Mouse (Mus musculus) myocyte (in vitro differentiated cells): ENCODE data around the gene Ntpcr. TPM values are rescaled to one million over a fixed set of nuclear protein-coding genes. Genes with fewer than 3 reads are reported as not detected.

Source experiments
- H3K27me3 ChIP-seq: one replicate; pipeline ENCODE4 v1.6.1; 2011; ENCODE audit not compliant: control insufficient read depth, insufficient read depth, insufficient read length
- H3K36me3 ChIP-seq: one replicate; pipeline ENCODE4 v1.6.1; 2011; ENCODE audit not compliant: control insufficient read depth, insufficient read depth
- H3K4me2 ChIP-seq: one replicate; pipeline ENCODE4 v1.6.1; 2011; ENCODE audit warnings: low read depth, control low read depth
- H3K4me3 ChIP-seq: one replicate; pipeline ENCODE4 v1.5.1; 2011; ENCODE audit warnings: mild to moderate bottlenecking, control low read depth, moderate library complexity
- H3K79me2 ChIP-seq: one replicate; pipeline ENCODE4 v1.6.1; 2011; ENCODE audit not compliant: control insufficient read depth, insufficient read depth
- H3ac ChIP-seq: one replicate; pipeline ENCODE4 v1.6.1; 2011; ENCODE audit not compliant: control insufficient read depth, insufficient read length
- CEBPB ChIP-seq: IDR thresholded peaks from 2 replicates; pipeline ENCODE4 v1.6.1; 2011; ENCODE audit warnings: mild to moderate bottlenecking, moderate library complexity; ENCODE audit not compliant: poor library complexity, insufficient read depth, severe bottlenecking
- E2F4 ChIP-seq: IDR thresholded peaks from one replicate; pipeline ENCODE4 v1.6.1; 2011; ENCODE audit warnings: mild to moderate bottlenecking, control low read depth, moderate library complexity; ENCODE audit not compliant: insufficient read depth
- MAX ChIP-seq: IDR thresholded peaks from one replicate; pipeline ENCODE4 v1.6.1; 2011; ENCODE audit warnings: low read depth, mild to moderate bottlenecking, control low read depth
- MYOD1 ChIP-seq, 3 experiments: IDR thresholded peaks; one replicate each; pipeline ENCODE4 v1.6.1; 2011; ENCODE audit warnings: control low read depth in 2 of 3, low read depth in 2 of 3, mild to moderate bottlenecking in 2 of 3, moderate library complexity in 1 of 3; ENCODE audit not compliant: insufficient read length in 2 of 3, control insufficient read depth in 1 of 3
- MYOG ChIP-seq, 3 experiments: IDR thresholded peaks; one replicate each; pipeline ENCODE4 v1.6.1; 2011; ENCODE audit warnings: control low read depth in 2 of 3, low read depth in 2 of 3, mild to moderate bottlenecking in 2 of 3; ENCODE audit not compliant: insufficient read length in 2 of 3, control insufficient read depth in 1 of 3, insufficient read depth in 1 of 3
- POLR2A ChIP-seq: IDR thresholded peaks from one replicate; pipeline ENCODE4 v1.6.1; 2011; ENCODE audit warnings: low read depth, mild to moderate bottlenecking, control low read depth, moderate library complexity; ENCODE audit not compliant: insufficient read length
- POLR2AphosphoS2 ChIP-seq: IDR thresholded peaks from one replicate; pipeline ENCODE4 v1.6.1; 2011; ENCODE audit warnings: low read depth, control low read depth; ENCODE audit not compliant: insufficient read length
- REST ChIP-seq: IDR thresholded peaks from one replicate; pipeline ENCODE4 v1.6.1; 2011; ENCODE audit warnings: mild to moderate bottlenecking, control low read depth, moderate library complexity; ENCODE audit not compliant: insufficient read depth, insufficient read length
- SRF ChIP-seq: IDR thresholded peaks from one replicate; pipeline ENCODE4 v1.6.1; 2011; ENCODE audit warnings: low read depth; ENCODE audit not compliant: control insufficient read depth, insufficient read length
- TCF12 ChIP-seq: IDR thresholded peaks from one replicate; pipeline ENCODE4 v1.6.1; 2011; ENCODE audit warnings: mild to moderate bottlenecking, control low read depth; ENCODE audit not compliant: poor library complexity, insufficient read depth, severe bottlenecking
- TCF3 ChIP-seq: IDR thresholded peaks from one replicate; pipeline ENCODE4 v1.6.1; 2011; ENCODE audit warnings: low read depth, control low read depth; ENCODE audit not compliant: insufficient read length
- USF1 ChIP-seq: IDR thresholded peaks from one replicate; pipeline ENCODE4 v1.6.1; 2011; ENCODE audit warnings: low read depth, mild to moderate bottlenecking, control low read depth, moderate library complexity
- polyA plus RNA-seq: library from polyadenylated mRNA; unstranded; fragments of >200 nt; fragmentation: generic; extraction: Trizol; gene quantifications from one replicate; pipeline ENCODE4 v1.2.1, GENCODE M21; 2012; ENCODE audit warnings: missing spikeins

Gene Ntpcr
- polyA plus RNA-seq, 1 experiment: 10.9 TPM

DNA sequence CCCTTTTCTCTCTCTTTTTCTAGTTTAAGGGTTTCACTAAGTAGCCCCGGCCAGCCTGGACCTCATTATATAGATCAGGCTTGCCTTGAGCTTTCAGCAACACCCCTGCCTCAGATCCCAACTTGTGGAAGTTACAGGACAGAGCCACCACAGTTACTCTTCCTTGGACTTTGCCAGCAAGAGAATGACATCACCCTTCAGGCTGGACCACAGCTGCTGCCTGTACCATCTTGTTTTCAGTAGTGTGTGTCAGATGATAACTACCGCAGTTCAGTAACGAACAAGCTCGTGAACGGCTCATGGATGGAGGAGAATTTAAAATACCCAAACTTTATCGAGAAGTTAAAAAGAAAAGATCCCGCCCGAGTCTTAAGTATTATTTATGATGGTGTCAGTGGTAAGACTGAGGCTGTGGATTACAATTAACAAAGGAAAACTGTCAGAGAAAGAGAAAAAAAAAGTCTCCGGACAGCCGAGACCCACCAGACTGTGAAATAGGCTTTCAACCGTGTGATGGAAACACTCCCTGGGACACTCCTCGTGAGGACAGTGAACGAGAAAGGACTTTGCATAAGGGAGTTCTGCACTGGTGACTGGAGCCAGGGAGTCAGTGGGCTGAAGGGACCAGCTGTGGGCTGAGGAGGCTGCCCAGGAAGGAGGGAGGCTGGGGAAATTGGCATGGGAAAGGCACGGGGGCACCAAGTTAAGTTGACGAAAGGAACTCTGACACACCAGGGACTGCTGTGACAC, 39.4 kb upstream of the Ntpcr start:
- H3K36me3 ChIP-seq: no peaks in the 10 kb centered on the region
- H3K4me2 ChIP-seq: no peak overlapping the region
- H3ac ChIP-seq: no peak overlapping the region
- H3K79me2 ChIP-seq: no peaks in the 10 kb centered on the region
- H3K27me3 ChIP-seq: no peaks in the 10 kb centered on the region
- H3K4me3 ChIP-seq: no peak overlapping the region
- TF ChIP-seq USF1 (no peak), POLR2AphosphoS2 (no peak), MYOG (IDR thresholded peaks at IDR 0.05; ENCODE audit: control insufficient read depth in 1 of 3, insufficient read depth in 1 of 3, insufficient read length in 2 of 3, low read depth in 2 of 3) (no peak), TCF12 (no peak), CEBPB (no peak), POLR2A (no peak), TCF3 (no peak), SRF (no peak), E2F4 (no peak), REST (no peak), MYOD1 (IDR thresholded peaks at IDR 0.05; ENCODE audit: control insufficient read depth in 1 of 3, insufficient read length in 2 of 3, low read depth in 2 of 3) (no peak), MAX (no peak)

DNA sequence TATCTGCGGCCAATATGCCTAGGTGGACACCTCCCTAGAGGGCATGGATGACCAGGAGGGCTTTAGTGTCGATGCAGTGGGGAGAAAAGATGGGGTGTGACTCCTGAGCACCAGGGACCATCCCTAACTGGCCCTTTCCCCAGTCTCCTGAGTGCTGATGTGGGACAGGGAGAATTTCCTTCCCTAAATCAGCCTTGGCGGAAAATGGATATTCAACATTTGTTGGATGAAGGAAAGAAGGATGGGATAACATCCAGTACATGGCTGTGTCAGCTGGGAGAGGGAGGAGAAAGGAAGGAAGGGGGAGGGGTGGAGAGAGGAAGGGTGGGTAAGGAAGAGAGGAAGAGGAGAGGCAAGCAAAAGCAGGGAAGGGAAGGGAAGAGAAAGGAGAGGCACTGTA, 38.8 kb upstream of the Ntpcr start:
- Histone ChIP-seq H3K79me2 (no peaks in the 10 kb centered on the region), H3K4me2 (no peak overlapping the region), H3K27me3 (no peaks in the 10 kb centered on the region), H3K4me3 (no peak overlapping the region), H3ac (no peak overlapping the region), H3K36me3 (no peaks in the 10 kb centered on the region)
- TF ChIP-seq POLR2AphosphoS2 (no peak), TCF12 (no peak), USF1 (no peak), TCF3 (no peak), POLR2A (no peak), MAX (no peak), MYOG (IDR thresholded peaks at IDR 0.05; ENCODE audit: control insufficient read depth in 1 of 3, insufficient read depth in 1 of 3, insufficient read length in 2 of 3, low read depth in 2 of 3) (no peak), REST (no peak)

DNA sequence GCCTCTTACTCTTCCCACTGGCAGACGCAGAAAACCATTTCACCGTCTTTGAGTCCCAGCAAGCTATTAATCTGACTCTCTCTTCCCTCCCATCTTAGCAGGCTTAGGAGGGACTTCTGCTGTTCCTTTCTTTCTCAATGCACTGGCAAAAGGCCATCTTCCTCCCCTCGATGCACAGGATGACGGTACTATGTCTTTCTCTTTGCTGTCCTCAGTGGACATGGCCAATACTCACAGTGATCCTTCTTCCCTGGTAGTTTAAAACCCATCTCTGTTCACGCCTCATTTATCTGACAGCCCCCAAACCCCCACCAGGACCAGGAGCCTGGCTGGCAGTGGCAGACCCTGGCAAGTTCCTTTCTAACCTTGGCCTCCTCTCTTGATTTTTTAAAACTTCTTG, 37.3 kb upstream of the Ntpcr start:
- Histone ChIP-seq H3K36me3 (no peaks in the 10 kb centered on the region), H3K27me3 (no peaks in the 10 kb centered on the region), H3K79me2 (no peaks in the 10 kb centered on the region), H3K4me2 (no peak overlapping the region), H3ac (no peak overlapping the region), H3K4me3 (no peak overlapping the region)
- TF ChIP-seq E2F4 (no peak), POLR2AphosphoS2 (no peak), MAX (no peak), USF1 (no peak), TCF3 (no peak), SRF (no peak), MYOG (IDR thresholded peaks at IDR 0.05; ENCODE audit: control insufficient read depth in 1 of 3, insufficient read depth in 1 of 3, insufficient read length in 2 of 3, low read depth in 2 of 3) (no peak), TCF12 (no peak), REST (no peak)

DNA sequence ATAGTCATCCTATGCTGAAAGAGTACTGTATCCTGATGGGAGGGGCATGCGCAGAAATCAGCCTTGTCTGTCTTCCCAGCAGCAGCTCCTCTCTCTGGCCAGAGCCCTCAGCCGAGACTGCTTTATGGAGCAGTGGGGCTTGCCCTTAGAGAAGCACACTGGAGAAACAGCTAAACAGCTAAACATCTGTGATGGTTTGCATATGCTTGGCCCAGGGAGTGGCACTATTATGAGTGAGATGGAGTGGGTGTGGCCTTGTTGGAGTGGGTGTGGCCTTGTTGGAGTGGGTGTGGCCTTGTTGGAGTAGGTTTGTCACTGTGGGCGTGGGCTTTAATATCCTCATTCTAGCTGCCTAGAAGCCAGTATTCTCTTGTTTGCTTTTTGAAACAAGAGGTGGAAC, 36.6 kb upstream of the Ntpcr start:
- TF ChIP-seq TCF3: no peak
- TF ChIP-seq MYOG (IDR thresholded peaks at IDR 0.05; ENCODE audit: control insufficient read depth in 1 of 3, insufficient read depth in 1 of 3, insufficient read length in 2 of 3, low read depth in 2 of 3): no peak
- no peak for TF ChIP-seq MYOD1 (IDR thresholded peaks at IDR 0.05; ENCODE audit: control insufficient read depth in 1 of 3, insufficient read length in 2 of 3, low read depth in 2 of 3)
- no peak for TF ChIP-seq CEBPB
- TF ChIP-seq TCF12: no peak
- TF ChIP-seq SRF: no peak
- no peak for TF ChIP-seq E2F4
- TF ChIP-seq MAX: no peak
- no peak for TF ChIP-seq POLR2A
- TF ChIP-seq REST: no peak
- no peak for TF ChIP-seq POLR2AphosphoS2
- no peak for TF ChIP-seq USF1
- H3K4me2 ChIP-seq: no peak overlapping the region
- no peaks in the 10 kb centered on the region for H3K27me3 ChIP-seq
- H3K4me3 ChIP-seq: no peak overlapping the region
- H3ac ChIP-seq: no peak overlapping the region
- no peaks in the 10 kb centered on the region for H3K79me2 ChIP-seq
- H3K36me3 ChIP-seq: no peaks in the 10 kb centered on the region

DNA sequence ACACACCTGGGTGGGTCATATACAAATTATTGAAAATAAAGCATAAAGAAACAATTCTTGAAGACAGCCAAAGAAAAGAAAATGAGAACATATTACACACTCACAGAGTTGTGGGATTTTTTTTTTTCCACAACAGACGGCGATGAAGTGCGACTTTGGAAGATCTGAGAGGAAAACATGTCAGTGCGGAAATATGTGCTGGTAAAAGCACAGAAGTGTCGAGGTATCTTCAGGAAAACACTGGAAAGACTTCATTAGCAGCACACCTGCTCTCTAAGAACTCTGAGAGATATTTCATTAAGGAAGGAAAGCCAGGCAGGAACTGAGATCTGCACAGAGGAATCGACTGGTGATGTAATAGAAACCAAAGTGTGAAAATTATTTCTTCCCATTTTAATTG, 33.8 kb upstream of the Ntpcr start:
- TF ChIP-seq CEBPB (no peak), MAX (no peak), USF1 (no peak), REST (no peak), TCF3 (no peak), MYOD1 (IDR thresholded peaks at IDR 0.05; ENCODE audit: control insufficient read depth in 1 of 3, insufficient read length in 2 of 3, low read depth in 2 of 3) (no peak), POLR2A (no peak), POLR2AphosphoS2 (no peak)

More for the DNA sequence above, 33.8 kb upstream of the Ntpcr start:
- H3K36me3 ChIP-seq: no peaks in the 10 kb centered on the region
- no peaks in the 10 kb centered on the region for H3K27me3 ChIP-seq
- H3K4me3 ChIP-seq: no peak overlapping the region
- H3K79me2 ChIP-seq: no peaks in the 10 kb centered on the region
- no peak overlapping the region for H3K4me2 ChIP-seq
- no peak overlapping the region for H3ac ChIP-seq
